ENCODE assay signal across 9 mouse cellular contexts in the genomic region with DNA sequence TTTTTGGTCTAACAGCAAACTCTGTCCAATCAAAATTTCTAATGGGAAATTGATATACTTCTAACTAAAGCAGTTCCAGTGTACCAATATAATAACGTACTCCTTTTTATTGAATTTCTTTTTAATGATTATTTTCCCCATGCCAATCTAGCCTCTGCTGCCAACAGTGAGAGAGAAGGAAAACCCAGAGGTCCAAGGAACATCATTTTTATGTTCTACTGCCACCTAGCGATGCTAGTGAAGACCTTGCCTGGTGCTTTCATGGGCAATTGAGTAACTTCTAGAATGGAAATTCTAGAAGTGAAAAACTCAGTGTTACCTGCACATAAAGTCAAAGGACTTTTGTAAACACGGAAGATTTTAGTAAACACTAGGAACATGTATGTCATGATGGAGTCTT. TPM values are rescaled to one million over a fixed set of nuclear protein-coding genes. Genes with fewer than 3 reads are reported as not detected.
DNase-seq lines count a peak whose midpoint lies in the region; ATAC-seq and TF ChIP-seq lines count a peak whose summit lies in the region.
"Had no signal": no experiment of that assay in that cellular context is flagged by ENCODE, and none has a peak within 500 bp of the region (broad histone marks: within the 10 kb centered on the region; RNA-seq: fewer than 3 reads in every experiment).

No protein-coding gene starts in this region.

- 9% methylated on average over 3 of the region's 3 CpGs for WGBS in heart, adult 2 months
- WGBS in large intestine, adult 2 months, result 8% methylated on average over 3 of the region's 3 CpGs

- no peaks in the 10 kb centered on the region for H3K79me2 ChIP-seq in heart, adult 2 months (replicated peaks; ENCODE audit: control insufficient read depth, insufficient read depth, low read length)

- no peak for ATAC-seq in megakaryocyte, adult 5-6 weeks (ENCODE audit: poor library complexity, severe bottlenecking)

- intact Hi-C loops in heart, adult 2 months (cut with DNase I), result no loop called here

- TF ChIP-seq EP300 in heart, adult 2 months (IDR thresholded peaks at IDR 0.05; ENCODE audit: insufficient read depth, low read depth, low read length), result no peak

- H3K9ac ChIP-seq in heart, adult 2 months (ENCODE audit: low read depth, low read length), result no peak overlapping the region

- no peaks in the 10 kb centered on the region for H3K4me1 ChIP-seq in heart, adult 2 months (ENCODE audit: control insufficient read depth, insufficient read depth, low read length)

- H3K27ac ChIP-seq in heart, adult 2 months, result no peak overlapping the region

- no peak for TF ChIP-seq POLR2A in heart, adult 2 months (IDR thresholded peaks at IDR 0.05; ENCODE audit: insufficient read depth, low read depth, low read length)

- TF ChIP-seq CTCF in heart, adult 2 months (IDR thresholded peaks at IDR 0.05), result peak; percentile 43

- H3K4me3 ChIP-seq in heart, adult 2 months, result no peak overlapping the region

- H3K36me3 ChIP-seq in heart, adult 2 months (ENCODE audit: control insufficient read depth, insufficient read depth, low read length), result no peaks in the 10 kb centered on the region

- DNase-seq in heart, adult 2 months, result no peak
- no peak for DNase-seq in heart, adult 18-20 months
- peak; percentile 41 for DNase-seq in 416B (ENCODE audit: low read depth)
- DNase-seq in brain, embryonic 18.5 days (ENCODE audit: low read depth, low spot score), result peak; percentile 63
- peak; percentile 4 for DNase-seq in large intestine, adult 2 months (ENCODE audit: low read depth, low spot score)
- DNase-seq in spleen, postnatal 10 days (ENCODE audit: low spot score in 2 of 2), result no peak
- no peak for DNase-seq in spleen, postnatal 4 days (ENCODE audit: low spot score in 2 of 2)

- H3K27me3 ChIP-seq in heart, adult 2 months (ENCODE audit: control insufficient read depth, insufficient read depth, low read length), result no peaks in the 10 kb centered on the region

RNA-seq across cellular contexts. Expression of a gene that starts 8.4 kb away (rescaled TPM):
- not detected for total RNA-seq in heart, adult 2 months (2021)
- not detected in 2 replicates for polyA plus RNA-seq in heart, adult 2 months (2012; rRNA removed)
- not detected for total RNA-seq in heart, adult 18-20 months (2021)
- polyA plus RNA-seq in large intestine, adult 2 months (2012; rRNA removed), result not detected in 2 replicates
- total RNA-seq in megakaryocyte, adult 5-6 weeks (2015), result not detected in 2 replicates
- not detected in 2 replicates for total RNA-seq in megakaryocyte, adult 5-6 weeks (2017)
- polyA plus RNA-seq: gonadal fat pad, adult 2 months had no signal

RNA-seq across cellular contexts. Expression of a gene that starts 23.5 kb away (rescaled TPM):
- not detected for total RNA-seq in heart, adult 2 months (2021)
- 0.18 TPM in 1 of 2 replicates, not detected in the other for polyA plus RNA-seq in heart, adult 2 months (2012; rRNA removed)
- total RNA-seq in heart, adult 18-20 months (2021), result not detected
- not detected in 2 replicates for polyA plus RNA-seq in large intestine, adult 2 months (2012; rRNA removed)
- total RNA-seq in megakaryocyte, adult 5-6 weeks (2015), result not detected in 2 replicates
- not detected in 2 replicates for total RNA-seq in megakaryocyte, adult 5-6 weeks (2017)
- polyA plus RNA-seq: gonadal fat pad, adult 2 months had no signal

RNA-seq across cellular contexts. Expression of a gene that starts 38.7 kb away (rescaled TPM):
- total RNA-seq in heart, adult 2 months (2021), result not detected
- 0.18 TPM in 1 of 2 replicates, not detected in the other for polyA plus RNA-seq in heart, adult 2 months (2012; rRNA removed)
- total RNA-seq in heart, adult 18-20 months (2021), result not detected
- not detected in 2 replicates for polyA plus RNA-seq in large intestine, adult 2 months (2012; rRNA removed)
- total RNA-seq in megakaryocyte, adult 5-6 weeks (2015), result not detected in 2 replicates
- not detected in 2 replicates for total RNA-seq in megakaryocyte, adult 5-6 weeks (2017)
- polyA plus RNA-seq: gonadal fat pad, adult 2 months had no signal

Comparison
In these comparisons a context has a peak if more than half of its experiments do, and no peak if none do; other contexts are left out.
1. DNase-seq: peak in 416B (single experiment), brain, embryonic 18.5 days (single experiment) and large intestine, adult 2 months (single experiment); none in heart, adult 2 months (0 of 2), heart, adult 18-20 months (0 of 2), spleen, postnatal 10 days (0 of 2) and spleen, postnatal 4 days (0 of 2).